Mouse (Mus musculus) spleen, adult 2 months (tissue): ENCODE results near the gene Tfap4.

Source experiments
- CTCF ChIP-seq: fragments of 200-500 bp; IDR thresholded peaks from 2 replicates; pipeline ENCODE4 v1.5.1; 2011; ENCODE audit warnings: mild to moderate bottlenecking, inconsistent platforms; ENCODE audit not compliant: insufficient read depth, insufficient read length, insufficient replicate concordance; ENCODE audit errors: extremely low read depth
- POLR2A ChIP-seq: fragments of 200-500 bp; IDR thresholded peaks from 2 replicates; pipeline ENCODE4 v1.6.1; 2011; ENCODE audit warnings: low read depth, low read length, inconsistent platforms

- TF ChIP-seq POLR2A (no peak), CTCF (no peak)
Observed at GRCm38 (mm10) chr16:4570737-4571136, 11.1 kb upstream of the Tfap4 start.
